Mouse (Mus musculus) hindbrain, embryonic 12.5 days (tissue): Measurements from ENCODE around the gene Csmd2. TPM values are rescaled to one million over a fixed set of nuclear protein-coding genes. Genes with fewer than 3 reads are reported as not detected.
A peak's percentile ranks its signal among the peaks of the same experiment; 100 is the strongest.

Experiments used
- ATAC-seq: fragments of 200-750 bp; cut with Nextera tagmentation; 2 replicates; pipeline ENCODE4 v1.8.0; 2017; ENCODE audit warnings: moderate TSS enrichment; ENCODE audit not compliant: low FRiP score
- H3K27ac ChIP-seq: fragments of 300-500 bp; sonication (generic); 2 replicates; pipeline ENCODE4 v1.5.1; 2016; ENCODE audit warnings: mild to moderate bottlenecking
- H3K27me3 ChIP-seq: fragments of 300-500 bp; sonication (generic); 2 replicates; pipeline ENCODE4 v1.6.1; 2016; ENCODE audit warnings: mild to moderate bottlenecking
- H3K36me3 ChIP-seq: fragments of 300-500 bp; sonication (generic); 2 replicates; pipeline ENCODE4 v1.6.1; 2016; ENCODE audit warnings: mild to moderate bottlenecking
- H3K4me1 ChIP-seq: fragments of 300-500 bp; sonication (generic); 2 replicates; pipeline ENCODE4 v1.6.1; 2016
- H3K4me2 ChIP-seq: fragments of 300-500 bp; sonication (generic); replicated peaks from 2 replicates; pipeline ENCODE4 v1.6.1; 2016; ENCODE audit warnings: mild to moderate bottlenecking
- H3K4me3 ChIP-seq: fragments of 300-500 bp; sonication (generic); 2 replicates; pipeline ENCODE4 v1.5.1; 2016; ENCODE audit warnings: mild to moderate bottlenecking
- H3K9ac ChIP-seq: fragments of 300-500 bp; sonication (generic); 2 replicates; pipeline ENCODE4 v1.6.1; 2016; ENCODE audit warnings: mild to moderate bottlenecking, moderate library complexity
- H3K9me3 ChIP-seq: fragments of 300-500 bp; sonication (generic); replicated peaks from 2 replicates; pipeline ENCODE4 v1.6.1; 2016; ENCODE audit warnings: mild to moderate bottlenecking
- WGBS: fragments of 180-500 bp; shearing (Covaris S2); methylation state at CpG from one replicate; pipeline ENCODE4 v1.1.7; 2016; 5-methylcytosine and 5-hydroxymethylcytosine counted together
- polyA plus RNA-seq: library from polyadenylated mRNA; unstranded; fragments of >200 nt; fragmentation: Nextera tagmentation; extraction: Ambion mirVana; gene quantifications from 2 replicates; pipeline ENCODE4 v1.2.1, GENCODE M21; 2016

Csmd2 gene
- polyA plus RNA-seq = 4.9 and 5.4 TPM in 2 replicates

DNA sequence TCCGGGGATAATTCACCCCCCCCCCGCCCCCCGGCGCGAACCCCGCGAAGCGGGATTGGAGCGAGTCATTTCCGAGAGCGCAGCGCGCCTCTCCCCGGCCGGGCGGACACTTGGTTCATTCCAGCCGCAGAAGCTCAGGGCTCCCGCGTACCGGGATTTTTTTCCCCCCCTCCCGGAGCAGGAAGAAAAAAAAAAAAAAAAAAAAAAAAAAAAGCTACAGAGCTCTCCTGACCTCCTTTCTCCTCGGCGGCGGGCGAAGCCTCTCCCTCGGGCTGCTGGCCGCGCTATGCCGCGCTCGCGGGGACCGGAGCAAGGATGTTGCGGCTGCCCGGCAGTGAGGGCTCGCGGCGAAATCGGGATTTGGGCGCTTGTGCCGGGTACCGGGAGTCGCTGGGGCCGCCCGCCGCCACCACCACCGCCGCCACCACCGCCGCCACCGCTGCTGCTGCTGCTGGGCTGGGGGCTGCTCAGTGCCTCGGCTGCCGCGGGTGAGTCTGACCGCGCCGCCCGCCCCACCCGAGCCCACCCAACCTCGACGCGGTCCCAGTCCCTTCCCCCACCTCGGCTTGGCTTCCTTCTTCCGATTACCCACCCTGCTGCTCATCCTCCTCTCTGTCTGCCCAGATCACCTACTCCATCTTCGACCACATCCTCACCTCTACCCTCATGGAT, at the start of gene Csmd2:
Gene Csmd2, plus strand, starts transcription at position 74 of the 672 bp plus-strand sequence.
- Histone ChIP-seq H3K4me2 (peak within 1 kb of the TSS; percentile 81), H3K27ac (peak within 1 kb of the TSS; percentile 81; the same call in 1 of the 2 replicates), H3K4me1 (peaks cover 35% of the 10 kb centered on the region), H3K4me3 (peak within 1 kb of the TSS; percentile 66), H3K27me3 (peaks cover 72% of the 10 kb centered on the region), H3K9me3 (no peaks in the 10 kb centered on the region), H3K9ac (peak within 1 kb of the TSS; percentile 86), H3K36me3 (no peaks in the 10 kb centered on the region)
- ATAC-seq = peak; percentile 21
- WGBS = 0% methylated on average over 56 of the region's 65 CpGs

DNA sequence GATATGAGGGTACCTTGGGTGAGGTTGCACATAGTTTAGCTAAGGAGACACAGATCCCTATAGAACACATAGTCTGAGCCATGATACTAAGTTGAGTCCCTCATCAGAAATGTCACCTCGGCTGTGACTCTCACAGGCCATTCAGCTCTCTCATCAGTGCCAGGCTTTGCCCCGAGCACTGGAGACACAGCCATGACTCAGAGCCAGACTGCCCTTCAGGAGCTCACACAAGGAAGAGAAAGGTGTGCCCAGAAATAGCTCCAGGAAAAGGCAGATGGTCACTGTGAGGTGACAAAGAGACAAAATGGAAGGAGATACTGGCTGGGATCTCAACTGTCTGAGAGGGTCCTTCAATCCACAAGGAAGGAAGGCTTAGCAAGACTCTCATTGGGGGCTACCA, 40.0 kb upstream of the Csmd2 start:
- ATAC-seq = no peak
- H3K9ac ChIP-seq = no peak overlapping the region
- no peak overlapping the region for H3K27ac ChIP-seq
- H3K9me3 ChIP-seq = no peaks in the 10 kb centered on the region
- H3K4me1 ChIP-seq = peaks cover 2% of the 10 kb centered on the region; the same call in 1 of the 2 replicates
- no peak overlapping the region for H3K4me2 ChIP-seq
- H3K27me3 ChIP-seq = no peaks in the 10 kb centered on the region
- WGBS = 84% methylated on average over 2 of the region's 2 CpGs
- no peaks in the 10 kb centered on the region for H3K36me3 ChIP-seq
- no peak overlapping the region for H3K4me3 ChIP-seq

- Histone ChIP-seq H3K27me3 (no peaks in the 10 kb centered on the region), H3K9ac (no peak overlapping the region), H3K9me3 (no peaks in the 10 kb centered on the region), H3K4me3 (no peak overlapping the region), H3K4me1 (peaks cover 11% of the 10 kb centered on the region; the same call in 1 of the 2 replicates), H3K27ac (no peak overlapping the region), H3K4me2 (no peak overlapping the region), H3K36me3 (no peaks in the 10 kb centered on the region)
- WGBS = 56% methylated on average over 10 of the region's 10 CpGs
- no peak for ATAC-seq
Measured at GRCm38 (mm10) chr4:127953006-127953710, 34.5 kb upstream of the Csmd2 start.

DNA sequence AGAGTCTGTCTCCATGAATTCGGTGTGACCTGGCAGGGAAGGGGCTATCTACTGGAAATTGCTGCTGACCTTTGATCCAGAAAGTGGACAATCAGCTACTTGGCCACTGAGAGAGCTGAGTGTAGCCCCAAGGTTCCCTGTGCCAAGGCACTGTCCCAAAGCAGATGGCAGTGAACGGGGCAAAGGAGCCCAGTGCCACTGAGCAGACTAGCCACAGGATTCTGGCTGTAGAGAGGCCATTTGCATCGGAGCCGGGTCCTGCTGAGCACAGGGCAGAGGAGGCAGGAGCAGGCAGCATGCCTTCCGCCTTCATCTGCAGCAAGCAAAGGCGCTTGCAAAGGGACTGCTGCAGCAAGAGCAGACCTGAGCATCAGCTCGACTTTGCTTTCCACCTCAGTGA, 18.6 kb upstream of the Csmd2 start:
- ATAC-seq = no peak
- no peak overlapping the region for H3K9ac ChIP-seq
- peaks cover 43% of the 10 kb centered on the region for H3K27me3 ChIP-seq
- 18% methylated on average over 7 of the region's 7 CpGs for WGBS
- H3K27ac ChIP-seq = no peak overlapping the region
- H3K36me3 ChIP-seq = no peaks in the 10 kb centered on the region
- no peak overlapping the region for H3K4me3 ChIP-seq
- H3K4me2 ChIP-seq = no peak overlapping the region
- no peaks in the 10 kb centered on the region for H3K9me3 ChIP-seq
- H3K4me1 ChIP-seq = peaks cover 10% of the 10 kb centered on the region

DNA sequence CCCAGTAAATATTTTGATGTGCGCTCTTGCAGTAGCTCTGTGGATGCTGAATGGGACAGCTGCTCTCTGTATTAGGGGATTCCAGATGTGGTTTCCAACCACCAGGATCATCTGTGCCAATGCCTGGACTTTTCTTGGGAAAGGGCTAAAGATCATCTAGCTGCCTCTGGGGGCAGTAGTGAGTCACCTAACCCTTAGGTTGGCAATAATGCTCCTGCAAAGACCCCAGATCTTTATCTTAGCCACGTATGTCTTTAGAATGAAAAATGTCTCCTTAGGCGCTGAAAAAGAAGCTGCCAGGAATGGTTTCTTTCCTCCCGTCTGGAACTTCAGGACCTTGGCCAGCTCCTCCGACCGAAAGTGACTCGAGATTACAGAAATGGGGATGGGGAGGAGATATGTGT, 17.6 kb upstream of the Csmd2 start:
- 5% methylated on average over 7 of the region's 7 CpGs for WGBS
- Histone ChIP-seq H3K9me3 (no peaks in the 10 kb centered on the region), H3K4me3 (no peak overlapping the region), H3K9ac (no peak overlapping the region), H3K27ac (no peak overlapping the region), H3K4me2 (no peak overlapping the region), H3K4me1 (peaks cover 10% of the 10 kb centered on the region), H3K27me3 (peaks cover 43% of the 10 kb centered on the region), H3K36me3 (no peaks in the 10 kb centered on the region)
- ATAC-seq = no peak

GRCm38 (mm10) chr4:127970901-127971868, 16.5 kb upstream of the Csmd2 start, which contains the start of gene CK137956:
Gene CK137956 (minus strand): TSS chr4:127970951.
- Histone ChIP-seq H3K9ac (no peak within 1 kb of the TSS), H3K4me2 (peak within 1 kb of the TSS; percentile 33), H3K27me3 (peaks cover 43% of the 10 kb centered on the region), H3K27ac (no peak within 1 kb of the TSS), H3K9me3 (no peaks in the 10 kb centered on the region), H3K4me1 (peaks cover 10% of the 10 kb centered on the region), H3K4me3 (no peak within 1 kb of the TSS), H3K36me3 (no peaks in the 10 kb centered on the region)
- whole genome bisulfite sequencing = 4% methylated on average over 39 of the region's 39 CpGs
- ATAC-seq = peak; percentile 32; the same call in 1 of the 2 replicates

DNA sequence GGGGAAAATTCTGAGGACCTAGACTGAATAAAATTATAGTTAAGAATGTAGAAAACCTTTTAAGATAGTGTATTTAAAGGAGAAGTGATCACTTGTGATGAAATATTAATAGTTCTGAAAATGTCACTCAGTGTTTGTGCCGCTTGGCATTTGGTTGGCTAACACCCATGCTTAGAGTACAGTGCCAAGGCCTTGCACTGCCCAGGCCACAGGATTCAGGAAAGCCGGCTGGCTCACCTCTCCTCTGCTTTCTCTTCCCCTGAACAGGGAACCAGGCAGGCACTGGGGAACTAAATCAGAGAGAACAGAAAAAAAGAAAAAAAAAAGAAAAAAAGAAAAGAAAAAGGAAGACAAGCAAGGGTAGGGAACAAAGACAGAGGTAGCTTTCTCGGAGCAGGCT, 14.7 kb upstream of the Csmd2 start:
- Histone ChIP-seq H3K36me3 (no peaks in the 10 kb centered on the region), H3K9ac (no peak overlapping the region), H3K4me1 (peaks cover 10% of the 10 kb centered on the region), H3K27me3 (peaks cover 43% of the 10 kb centered on the region), H3K4me3 (no peak overlapping the region), H3K27ac (no peak overlapping the region), H3K4me2 (no peak overlapping the region), H3K9me3 (no peaks in the 10 kb centered on the region)
- 77% methylated on average over 3 of the region's 3 CpGs for WGBS
- ATAC-seq = no peak

- Histone ChIP-seq H3K4me2 (no peak overlapping the region), H3K27ac (no peak overlapping the region), H3K4me3 (no peak overlapping the region), H3K4me1 (peaks cover 4% of the 10 kb centered on the region), H3K9me3 (no peaks in the 10 kb centered on the region), H3K27me3 (peaks cover 38% of the 10 kb centered on the region), H3K9ac (no peak overlapping the region), H3K36me3 (no peaks in the 10 kb centered on the region)
- ATAC-seq = no peak
- 46% methylated on average over 6 of the region's 6 CpGs for WGBS
Measured at GRCm38 (mm10) chr4:127981125-127981524, 6.5 kb upstream of the Csmd2 start.

DNA sequence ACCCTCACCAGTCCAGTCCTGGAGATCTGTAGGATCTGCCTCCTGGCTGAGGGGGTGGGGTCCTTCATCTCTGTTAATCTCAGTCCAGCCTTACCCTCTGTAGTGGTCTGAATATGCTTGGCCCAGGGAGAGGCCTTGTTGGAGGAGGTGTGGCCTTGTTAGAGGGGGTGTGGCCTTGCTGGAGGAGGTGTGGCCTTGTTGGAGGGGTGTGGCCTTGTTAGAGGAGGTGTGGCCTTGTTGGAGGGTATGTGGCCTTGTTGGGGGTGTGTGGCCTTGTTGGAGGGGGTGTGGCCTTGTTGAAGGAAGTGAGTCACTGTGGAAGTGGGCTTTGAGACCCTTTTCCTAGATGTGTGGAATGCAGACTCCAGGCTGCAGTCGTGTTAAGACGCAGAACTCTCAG, 3.2 kb upstream of the Csmd2 start:
- ATAC-seq = no peak
- Histone ChIP-seq H3K4me3 (no peak overlapping the region), H3K4me1 (peaks cover 26% of the 10 kb centered on the region), H3K9me3 (no peaks in the 10 kb centered on the region), H3K27me3 (peaks cover 66% of the 10 kb centered on the region), H3K27ac (no peak overlapping the region), H3K36me3 (no peaks in the 10 kb centered on the region), H3K9ac (no peak overlapping the region), H3K4me2 (no peak overlapping the region)
- 90% methylated on average over 2 of the region's 2 CpGs for WGBS

- Histone ChIP-seq H3K27ac (no peak overlapping the region; the same call in 1 of the 2 replicates), H3K9ac (no peak overlapping the region), H3K4me2 (peak overlapping the region; percentile 81), H3K9me3 (no peaks in the 10 kb centered on the region), H3K36me3 (no peaks in the 10 kb centered on the region), H3K4me3 (peak overlapping the region; percentile 66; the same call in 1 of the 2 replicates), H3K27me3 (peaks cover 77% of the 10 kb centered on the region), H3K4me1 (peaks cover 37% of the 10 kb centered on the region)
- ATAC-seq = peak; percentile 33
- 8% methylated on average over 10 of the region's 10 CpGs for WGBS
Measured at GRCm38 (mm10) chr4:127985874-127986273, 1.8 kb upstream of the Csmd2 start.

- Histone ChIP-seq H3K9ac (no peak overlapping the region), H3K9me3 (no peaks in the 10 kb centered on the region), H3K4me1 (peaks cover 35% of the 10 kb centered on the region), H3K4me2 (peak overlapping the region; percentile 81), H3K4me3 (peak overlapping the region; percentile 66), H3K36me3 (no peaks in the 10 kb centered on the region), H3K27me3 (peaks cover 77% of the 10 kb centered on the region), H3K27ac (no peak overlapping the region)
- peak; percentile 11; the same call in 1 of the 2 replicates for ATAC-seq
- 3% methylated on average over 25 of the region's 25 CpGs for WGBS
Measured at GRCm38 (mm10) chr4:127986491-127987075, 1.1 kb upstream of the Csmd2 start.
